Mouse (Mus musculus) heart, embryonic 14.5 days (tissue): ENCODE data around the gene Snrpd2. TPM values are rescaled to one million over a fixed set of nuclear protein-coding genes. Genes with fewer than 3 reads are reported as not detected.

Experiments used
- ATAC-seq: fragments of 200-750 bp; cut with Nextera tagmentation; 2 replicates; pipeline ENCODE4 v1.8.0; 2017; ENCODE audit warnings: low read depth, moderate TSS enrichment; ENCODE audit not compliant: insufficient number of reproducible peaks, insufficient read depth, low FRiP score
- H3K27ac ChIP-seq, 2 experiments: fragments of 200-500 bp in 1 of 2; fragments of 300-500 bp in 1 of 2; sonication (generic) in 1 of 2; replicated peaks in 1 of 2; 2 replicates each; pipeline ENCODE4 v1.5.1; 2012 to 2014; ENCODE audit warnings: low read depth in 2 of 2, low read length in 2 of 2, control low read depth in 1 of 2, mild to moderate bottlenecking in 1 of 2, mixed read lengths in 1 of 2; ENCODE audit not compliant: control insufficient read depth in 1 of 2, insufficient read depth in 1 of 2
- H3K27me3 ChIP-seq: fragments of 300-500 bp; sonication (generic); 2 replicates; pipeline ENCODE4 v1.6.1; 2014; ENCODE audit warnings: mild to moderate bottlenecking, low read length, control low read depth; ENCODE audit not compliant: control insufficient read depth, insufficient read depth
- H3K36me3 ChIP-seq: fragments of 300-500 bp; sonication (generic); 2 replicates; pipeline ENCODE4 v1.6.1; 2014; ENCODE audit warnings: mild to moderate bottlenecking, control low read depth, low read length, mixed read lengths; ENCODE audit not compliant: control insufficient read depth, insufficient read depth
- H3K4me1 ChIP-seq, 2 experiments: fragments of 200-500 bp in 1 of 2; fragments of 300-500 bp in 1 of 2; sonication (generic) in 1 of 2; 2 replicates each; pipeline ENCODE4 v1.6.1; 2012 to 2014; ENCODE audit warnings: low read length in 2 of 2, control low read depth in 1 of 2, mixed read lengths in 1 of 2; ENCODE audit not compliant: control insufficient read depth in 2 of 2, insufficient read depth in 2 of 2
- H3K4me2 ChIP-seq: fragments of 300-500 bp; sonication (generic); 2 replicates; pipeline ENCODE4 v1.6.1; 2014; ENCODE audit warnings: mild to moderate bottlenecking, low read length
- H3K4me3 ChIP-seq, 2 experiments: fragments of 200-500 bp in 1 of 2; fragments of 300-500 bp in 1 of 2; sonication (generic) in 1 of 2; 2 replicates each; pipeline ENCODE4 v1.5.1; 2012 to 2014; ENCODE audit warnings: low read length in 2 of 2, mild to moderate bottlenecking in 2 of 2, control low read depth in 1 of 2, low read depth in 1 of 2, moderate library complexity in 1 of 2; ENCODE audit not compliant: control insufficient read depth in 1 of 2, insufficient read depth in 1 of 2
- H3K9ac ChIP-seq: fragments of 300-500 bp; sonication (generic); 2 replicates; pipeline ENCODE4 v1.6.1; 2014; ENCODE audit warnings: mild to moderate bottlenecking, low read length
- H3K9me3 ChIP-seq: fragments of 300-500 bp; sonication (generic); 2 replicates; pipeline ENCODE4 v1.6.1; 2016; ENCODE audit warnings: low read length, control low read depth; ENCODE audit not compliant: control insufficient read depth
- WGBS: fragments of 180-500 bp; shearing (Covaris S2); extraction: QIAGEN DNeasy Blood & Tissue Kit; methylation state at CpG from one replicate; pipeline ENCODE4 v1.1.7; 2014; 5-methylcytosine and 5-hydroxymethylcytosine counted together
- polyA plus RNA-seq: library from polyadenylated mRNA; unstranded; fragments of >200 nt; fragmentation: Nextera tagmentation; extraction: Ambion mirVana; gene quantifications from 2 replicates; pipeline ENCODE4 v1.2.1, GENCODE M21; 2014

Snrpd2 gene
- polyA plus RNA-seq, 1 experiment from 2014 or later, result 111 TPM

GRCm38 (mm10) chr7:19178035-19178434, 28.5 kb downstream of the Snrpd2 start:
- Histone ChIP-seq H3K27ac (no peak overlapping the region), H3K4me3 (peak overlapping the region in 1 of 2 experiments; percentile 3; a peak in 1 of 4 replicates), H3K4me1 (peaks cover 4 to 17% of the 10 kb centered on the region in 2 experiments; a peak in 2 of 4 replicates), H3K4me2 (peak overlapping the region; percentile 53; the same call in 1 of the 2 replicates), H3K9ac (peak overlapping the region; percentile 5; the same call in 1 of the 2 replicates), H3K36me3 (no peaks in the 10 kb centered on the region), H3K9me3 (peaks cover 3% of the 10 kb centered on the region; the same call in 1 of the 2 replicates), H3K27me3 (peaks cover 44% of the 10 kb centered on the region)
- 7% methylated on average over 18 of the region's 18 CpGs for whole genome bisulfite sequencing
- ATAC-seq, result no peak

GRCm38 (mm10) chr7:19178443-19179092, 29.0 kb downstream of the Snrpd2 start:
- Histone ChIP-seq H3K4me2 (peak overlapping the region; percentile 53), H3K36me3 (no peaks in the 10 kb centered on the region; the same call in 1 of the 2 replicates), H3K4me3 (peak overlapping the region in 1 of 2 experiments; percentile 5; a peak in 1 of 4 replicates), H3K27ac (no peak overlapping the region), H3K27me3 (peaks cover 44% of the 10 kb centered on the region), H3K4me1 (peaks cover 4 to 17% of the 10 kb centered on the region in 2 experiments; a peak in 2 of 4 replicates), H3K9me3 (peaks cover 3% of the 10 kb centered on the region; the same call in 1 of the 2 replicates), H3K9ac (no peak overlapping the region)
- 6% methylated on average over 27 of the region's 27 CpGs for WGBS
- no peak for ATAC-seq

- no peak overlapping the region for H3K27ac ChIP-seq
- H3K36me3 ChIP-seq, result no peaks in the 10 kb centered on the region; the same call in 1 of the 2 replicates
- peak overlapping the region in 1 of 2 experiments; percentile 5; a peak in 1 of 4 replicates for H3K4me3 ChIP-seq
- peaks cover 4 to 20% of the 10 kb centered on the region in 2 experiments; a peak in 3 of 4 replicates for H3K4me1 ChIP-seq
- H3K9me3 ChIP-seq, result peaks cover 3% of the 10 kb centered on the region; the same call in 1 of the 2 replicates
- 0% methylated on average over 32 of the region's 32 CpGs for WGBS
- H3K4me2 ChIP-seq, result peak overlapping the region; percentile 53
- no peak for ATAC-seq
- H3K27me3 ChIP-seq, result peaks cover 44% of the 10 kb centered on the region
- peak overlapping the region; percentile 4; the same call in 1 of the 2 replicates for H3K9ac ChIP-seq
Observed at GRCm38 (mm10) chr7:19179173-19179572, 29.7 kb downstream of the Snrpd2 start.

- Histone ChIP-seq H3K9ac (no peak overlapping the region), H3K4me2 (no peak overlapping the region; the same call in 1 of the 2 replicates), H3K27ac (no peak overlapping the region), H3K27me3 (peaks cover 44% of the 10 kb centered on the region), H3K36me3 (no peaks in the 10 kb centered on the region; the same call in 1 of the 2 replicates), H3K4me3 (no peak overlapping the region), H3K9me3 (peaks cover 3% of the 10 kb centered on the region; the same call in 1 of the 2 replicates), H3K4me1 (peaks cover 11 to 27% of the 10 kb centered on the region in 2 experiments)
- 41% methylated on average over 6 of the region's 6 CpGs for WGBS
- no peak for ATAC-seq
Observed at GRCm38 (mm10) chr7:19179936-19180335, 30.4 kb downstream of the Snrpd2 start.

- Histone ChIP-seq H3K4me2 (peak overlapping the region; percentile 80), H3K4me1 (peaks cover 14 to 33% of the 10 kb centered on the region in 2 experiments), H3K27me3 (peaks cover 37% of the 10 kb centered on the region), H3K4me3 (peak overlapping the region; percentile 57 to 89), H3K9me3 (peaks cover 3% of the 10 kb centered on the region; the same call in 1 of the 2 replicates), H3K9ac (peak overlapping the region; percentile 80), H3K27ac (peak overlapping the region; percentile 25 to 28; a peak in 1 of 4 replicates), H3K36me3 (peaks cover 7% of the 10 kb centered on the region)
- WGBS, result 1% methylated on average over 26 of the region's 27 CpGs
- peak; percentile 57; the same call in 1 of the 2 replicates for ATAC-seq
Observed at GRCm38 (mm10) chr7:19180862-19181429, 31.4 kb downstream of the Snrpd2 start.

GRCm38 (mm10) chr7:19184250-19184649, 34.7 kb downstream of the Snrpd2 start:
- Histone ChIP-seq H3K27me3 (peaks cover 9% of the 10 kb centered on the region), H3K4me1 (peaks cover 13 to 26% of the 10 kb centered on the region in 2 experiments), H3K27ac (peak overlapping the region; percentile 59 to 80), H3K9me3 (no peaks in the 10 kb centered on the region), H3K36me3 (peaks cover 36% of the 10 kb centered on the region), H3K9ac (peak overlapping the region; percentile 39; the same call in 1 of the 2 replicates), H3K4me2 (peak overlapping the region; percentile 31; the same call in 1 of the 2 replicates), H3K4me3 (no peak overlapping the region)
- WGBS, result 54% methylated on average over 2 of the region's 2 CpGs
- no peak for ATAC-seq

- ATAC-seq, result no peak
- peaks cover 4% of the 10 kb centered on the region for H3K27me3 ChIP-seq
- peak overlapping the region; percentile 59 to 80 for H3K27ac ChIP-seq
- H3K36me3 ChIP-seq, result peaks cover 36% of the 10 kb centered on the region
- H3K9me3 ChIP-seq, result no peaks in the 10 kb centered on the region
- peak overlapping the region; percentile 39; the same call in 1 of the 2 replicates for H3K9ac ChIP-seq
- WGBS, result 40% methylated on average over 6 of the region's 6 CpGs
- H3K4me1 ChIP-seq, result peaks cover 11 to 23% of the 10 kb centered on the region in 2 experiments
- H3K4me3 ChIP-seq, result no peak overlapping the region
- peak overlapping the region; percentile 31 for H3K4me2 ChIP-seq
Observed at GRCm38 (mm10) chr7:19184758-19185157, 35.2 kb downstream of the Snrpd2 start.
